Mouse (Mus musculus): ENCODE data around the gene Slc22a14. TPM values are rescaled to one million over a fixed set of nuclear protein-coding genes. Genes with fewer than 3 reads are reported as not detected.

Gene Slc22a14
- total and polyA plus RNA-seq, 2 experiments = not detected

DNA sequence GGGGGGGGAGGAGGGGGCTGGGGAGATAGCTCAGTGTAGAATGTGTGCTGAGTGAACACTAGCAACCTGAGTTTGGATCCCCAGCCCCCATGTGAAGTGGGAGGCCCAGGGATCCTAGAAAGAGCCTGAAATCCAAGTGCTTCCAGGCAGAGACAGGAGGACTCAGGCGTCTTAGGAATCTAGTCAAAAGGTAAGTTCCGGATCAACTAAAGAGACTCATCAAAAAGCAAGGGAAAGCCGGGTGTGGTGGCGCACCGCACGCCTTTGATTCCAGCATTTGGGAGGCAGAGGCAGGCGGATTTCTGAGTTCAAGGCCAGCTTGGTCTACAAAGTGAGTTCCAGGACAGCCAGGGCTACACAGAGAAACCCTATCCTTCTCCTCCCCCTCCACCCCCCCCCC is 44.9 kb downstream of the Slc22a14 start:
- Histone ChIP-seq H3K79me2 (ENCODE audit: control insufficient read depth, insufficient read depth, low read length) (peaks cover 18% of the 10 kb centered on the region; the same call in 1 of the 2 replicates), H3K27ac (replicated peaks; ENCODE audit: insufficient read depth, low read depth, low read length) (no peak overlapping the region), H3K4me3 (ENCODE audit: insufficient read depth, low read depth, low read length) (no peak overlapping the region), H3K9ac (ENCODE audit: low read depth, low read length) (no peak overlapping the region), H3K36me3 (ENCODE audit: control insufficient read depth, insufficient read depth, low read length) (no peaks in the 10 kb centered on the region), H3K4me1 (ENCODE audit: control insufficient read depth, insufficient read depth, low read length) (peaks cover 9% of the 10 kb centered on the region), H3K27me3 (ENCODE audit: control insufficient read depth, insufficient read depth, low read length) (no peaks in the 10 kb centered on the region)
- TF ChIP-seq POLR2A (IDR thresholded peaks at IDR 0.05; ENCODE audit: extremely low read depth, insufficient read depth, low read length) (no peak), CTCF (IDR thresholded peaks at IDR 0.05; ENCODE audit: low read depth, low read length) (no peak)
- WGBS = 91% methylated on average over 7 of the region's 7 CpGs
- no peak for DNase-seq (ENCODE audit: extremely low read depth, low read depth, low spot score)

DNA sequence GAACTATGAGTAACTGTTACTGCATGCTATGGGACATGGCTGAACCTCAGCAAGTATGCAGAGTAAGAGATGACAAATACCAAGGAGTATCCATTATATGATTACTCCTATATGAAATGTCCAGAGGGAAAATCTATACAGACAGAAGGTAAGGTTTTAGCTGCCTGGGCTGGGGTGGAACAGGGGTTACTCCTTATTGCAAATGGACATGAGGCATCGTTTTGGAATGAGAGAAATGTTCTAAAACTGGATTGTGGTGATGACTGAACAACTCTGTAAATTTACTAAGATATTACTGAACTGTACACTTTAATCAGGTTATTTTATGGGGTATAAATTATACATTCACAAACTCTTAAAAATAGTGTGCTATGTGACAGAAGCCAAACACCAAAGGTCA is 46.5 kb downstream of the Slc22a14 start:
- Histone ChIP-seq H3K4me3 (ENCODE audit: insufficient read depth, low read depth, low read length) (no peak overlapping the region), H3K27ac (replicated peaks; ENCODE audit: insufficient read depth, low read depth, low read length) (no peak overlapping the region), H3K79me2 (ENCODE audit: control insufficient read depth, insufficient read depth, low read length) (peaks cover 24% of the 10 kb centered on the region; the same call in 1 of the 2 replicates), H3K4me1 (ENCODE audit: control insufficient read depth, insufficient read depth, low read length) (peaks cover 9% of the 10 kb centered on the region), H3K27me3 (ENCODE audit: control insufficient read depth, insufficient read depth, low read length) (no peaks in the 10 kb centered on the region), H3K9ac (ENCODE audit: low read depth, low read length) (no peak overlapping the region), H3K36me3 (ENCODE audit: control insufficient read depth, insufficient read depth, low read length) (no peaks in the 10 kb centered on the region)
- WGBS = 93% methylated on average over 1 of the region's 1 CpGs
- DNase-seq (ENCODE audit: extremely low read depth, low read depth, low spot score) = no peak
- TF ChIP-seq CTCF (IDR thresholded peaks at IDR 0.05; ENCODE audit: low read depth, low read length) = no peak
- TF ChIP-seq POLR2A (IDR thresholded peaks at IDR 0.05; ENCODE audit: extremely low read depth, insufficient read depth, low read length) = no peak

DNA sequence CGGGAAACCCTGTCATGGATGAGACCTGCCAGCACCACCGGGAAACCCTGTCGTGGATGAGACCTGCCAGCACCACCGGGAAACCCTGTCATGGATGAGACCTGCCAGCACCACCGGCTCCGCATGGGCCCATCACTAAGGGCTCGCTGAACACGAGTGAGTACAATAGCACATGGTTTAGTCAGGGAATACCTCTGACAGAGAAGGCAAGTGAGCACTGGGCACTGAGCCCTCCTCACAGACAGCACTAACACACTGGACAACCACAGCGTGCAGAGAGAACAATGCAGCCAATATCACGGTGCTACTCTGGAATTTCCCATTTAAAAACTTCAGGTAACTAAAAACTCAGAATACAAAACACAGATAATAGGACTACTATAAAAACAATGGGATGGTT is 52.3 kb downstream of the Slc22a14 start:
- Histone ChIP-seq H3K27ac (replicated peaks; ENCODE audit: insufficient read depth, low read depth, low read length) (no peak overlapping the region), H3K4me3 (ENCODE audit: insufficient read depth, low read depth, low read length) (no peak overlapping the region), H3K4me1 (ENCODE audit: control insufficient read depth, insufficient read depth, low read length) (peaks cover 9% of the 10 kb centered on the region; the same call in 1 of the 2 replicates), H3K9ac (ENCODE audit: low read depth, low read length) (no peak overlapping the region), H3K27me3 (ENCODE audit: control insufficient read depth, insufficient read depth, low read length) (no peaks in the 10 kb centered on the region), H3K36me3 (ENCODE audit: control insufficient read depth, insufficient read depth, low read length) (no peaks in the 10 kb centered on the region), H3K79me2 (ENCODE audit: control insufficient read depth, insufficient read depth, low read length) (peaks cover 25% of the 10 kb centered on the region; the same call in 1 of the 2 replicates)
- no peak for DNase-seq (ENCODE audit: extremely low read depth, low read depth, low spot score)
- TF ChIP-seq POLR2A (IDR thresholded peaks at IDR 0.05; ENCODE audit: extremely low read depth, insufficient read depth, low read length) = no peak
- TF ChIP-seq CTCF (IDR thresholded peaks at IDR 0.05; ENCODE audit: low read depth, low read length) = no peak
- WGBS = 91% methylated on average over 10 of the region's 10 CpGs

DNA sequence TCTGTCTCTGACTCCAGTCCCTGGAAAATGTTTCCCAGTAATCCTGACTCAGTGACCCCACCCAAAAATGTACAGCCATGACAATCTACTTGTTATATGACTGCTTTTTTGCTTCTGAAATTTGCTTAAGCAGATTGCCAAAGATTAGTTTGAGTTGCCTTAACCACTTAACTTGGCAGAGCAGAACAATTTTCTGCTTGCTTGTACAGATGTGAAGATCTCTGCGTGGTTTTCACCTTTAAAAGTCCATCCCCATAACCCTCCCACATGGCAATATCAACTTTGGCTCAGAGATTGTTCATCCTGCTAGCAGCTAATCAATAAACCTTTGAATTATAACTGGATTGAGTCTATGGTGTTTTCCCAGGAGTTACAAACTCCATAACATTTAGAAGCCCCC is 56.3 kb downstream of the Slc22a14 start:
- H3K27me3 ChIP-seq (ENCODE audit: control insufficient read depth, insufficient read depth, low read length) = no peaks in the 10 kb centered on the region
- H3K4me3 ChIP-seq (ENCODE audit: insufficient read depth, low read depth, low read length) = no peak overlapping the region
- H3K9ac ChIP-seq (ENCODE audit: low read depth, low read length) = no peak overlapping the region
- peaks cover 17% of the 10 kb centered on the region for H3K4me1 ChIP-seq (ENCODE audit: control insufficient read depth, insufficient read depth, low read length)
- no peak for TF ChIP-seq CTCF (IDR thresholded peaks at IDR 0.05; ENCODE audit: low read depth, low read length)
- no peak for TF ChIP-seq POLR2A (IDR thresholded peaks at IDR 0.05; ENCODE audit: extremely low read depth, insufficient read depth, low read length)
- WGBS = 29% methylated on average over 1 of the region's 1 CpGs
- H3K79me2 ChIP-seq (ENCODE audit: control insufficient read depth, insufficient read depth, low read length) = peaks cover 18% of the 10 kb centered on the region; the same call in 1 of the 2 replicates
- H3K27ac ChIP-seq (replicated peaks; ENCODE audit: insufficient read depth, low read depth, low read length) = peak overlapping the region; percentile 76
- peak; percentile 96 for DNase-seq (ENCODE audit: extremely low read depth, low read depth, low spot score)
- no peaks in the 10 kb centered on the region for H3K36me3 ChIP-seq (ENCODE audit: control insufficient read depth, insufficient read depth, low read length)

DNA sequence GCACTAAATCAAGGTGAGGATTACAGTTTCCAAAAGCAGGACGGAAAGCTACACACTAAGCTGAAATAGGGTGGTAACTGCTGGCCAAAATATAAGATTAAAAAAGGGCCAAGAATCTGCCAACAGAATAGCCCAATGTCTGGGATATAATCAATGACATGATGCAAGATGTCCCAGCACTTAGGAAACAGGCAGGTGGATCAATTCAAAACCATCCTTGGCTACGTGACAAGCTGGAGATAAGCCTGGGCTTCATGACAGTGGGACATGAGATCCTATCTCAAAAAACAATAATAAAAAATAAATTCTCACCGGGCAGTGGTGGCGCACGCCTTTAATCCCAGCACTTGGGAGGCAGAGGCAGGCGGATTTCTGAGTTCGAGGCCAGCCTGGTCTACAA is 59.5 kb downstream of the Slc22a14 start:
- Histone ChIP-seq H3K27me3 (ENCODE audit: control insufficient read depth, insufficient read depth, low read length) (no peaks in the 10 kb centered on the region), H3K36me3 (ENCODE audit: control insufficient read depth, insufficient read depth, low read length) (no peaks in the 10 kb centered on the region; the same call in 1 of the 2 replicates), H3K79me2 (ENCODE audit: control insufficient read depth, insufficient read depth, low read length) (peaks cover 3% of the 10 kb centered on the region; the same call in 1 of the 2 replicates), H3K27ac (replicated peaks; ENCODE audit: insufficient read depth, low read depth, low read length) (peak overlapping the region; percentile 16), H3K9ac (ENCODE audit: low read depth, low read length) (no peak overlapping the region), H3K4me3 (ENCODE audit: insufficient read depth, low read depth, low read length) (no peak overlapping the region), H3K4me1 (ENCODE audit: control insufficient read depth, insufficient read depth, low read length) (peaks cover 17% of the 10 kb centered on the region)
- 19% methylated on average over 7 of the region's 7 CpGs for WGBS
- DNase-seq (ENCODE audit: extremely low read depth, low read depth, low spot score) = peak; percentile 96
- TF ChIP-seq POLR2A (IDR thresholded peaks at IDR 0.05; ENCODE audit: extremely low read depth, insufficient read depth, low read length) = no peak
- TF ChIP-seq CTCF (IDR thresholded peaks at IDR 0.05; ENCODE audit: low read depth, low read length) = no peak

DNA sequence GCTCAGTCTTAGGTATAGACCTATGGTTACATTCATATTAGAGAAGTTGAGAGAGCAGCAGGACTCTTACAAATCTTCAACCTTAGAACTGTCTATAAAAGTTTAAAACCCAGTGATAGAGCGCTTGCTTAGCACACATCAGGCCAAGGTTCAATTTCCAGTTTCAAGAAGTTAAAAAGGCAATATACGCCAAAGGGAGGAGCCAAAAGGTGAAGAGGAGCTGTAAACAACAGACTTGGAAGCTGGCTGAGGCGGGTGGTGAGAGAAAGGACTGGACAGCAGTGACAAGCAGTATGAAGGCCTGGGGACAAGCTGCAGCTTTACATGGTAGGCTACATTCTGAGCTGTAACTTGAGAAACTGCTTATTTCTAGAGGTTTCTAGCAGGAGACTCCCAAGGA is 66.8 kb downstream of the Slc22a14 start:
- TF ChIP-seq POLR2A (IDR thresholded peaks at IDR 0.05; ENCODE audit: extremely low read depth, insufficient read depth, low read length) = no peak
- Histone ChIP-seq H3K4me3 (ENCODE audit: insufficient read depth, low read depth, low read length) (no peak overlapping the region), H3K79me2 (ENCODE audit: control insufficient read depth, insufficient read depth, low read length) (no peaks in the 10 kb centered on the region), H3K4me1 (ENCODE audit: control insufficient read depth, insufficient read depth, low read length) (peaks cover 9% of the 10 kb centered on the region; the same call in 1 of the 2 replicates), H3K27me3 (ENCODE audit: control insufficient read depth, insufficient read depth, low read length) (no peaks in the 10 kb centered on the region), H3K27ac (replicated peaks; ENCODE audit: insufficient read depth, low read depth, low read length) (no peak overlapping the region; the same call in 1 of the 2 replicates), H3K9ac (ENCODE audit: low read depth, low read length) (no peak overlapping the region), H3K36me3 (ENCODE audit: control insufficient read depth, insufficient read depth, low read length) (no peaks in the 10 kb centered on the region)
- peak; percentile 73 for DNase-seq (ENCODE audit: extremely low read depth, low read depth, low spot score)
- 37% methylated on average over 3 of the region's 3 CpGs for WGBS
